Mouse (Mus musculus): ENCODE measurements at regions not wholly inside any gene's neighbourhood (a gene's known extent, or its start where the extent isn't known, plus 50 kb on each side); places are given as distances from the start of the nearest gene placed in this dataset.

GRCm38 (mm10) chr16:77444647-77445046, 157.2 kb downstream of the Gm11146 start:
- Histone ChIP-seq H3K4me3 (ENCODE audit: low read depth, low read length) (no peak overlapping the region), H3K27me3 (ENCODE audit: insufficient read depth, low read length) (no peaks in the 10 kb centered on the region), H3K36me3 (replicated peaks) (no peaks in the 10 kb centered on the region), H3K9me3 (replicated peaks) (no peaks in the 10 kb centered on the region), H3K4me1 (ENCODE audit: insufficient read depth, low read depth, low read length) (no peaks in the 10 kb centered on the region)
- no peak for TF ChIP-seq GATA2 (IDR thresholded peaks at IDR 0.05; ENCODE audit: borderline replicate concordance, low read depth, low read length)
- TF ChIP-seq GATA1 (IDR thresholded peaks at IDR 0.05; ENCODE audit: borderline replicate concordance, low read length): no peak
- ATAC-seq (ENCODE audit: extremely low read depth, insufficient number of reproducible peaks, low FRiP score, poor library complexity, severe bottlenecking): no peak
- no peak for DNase-seq (ENCODE audit: low spot score)

- no peaks in the 10 kb centered on the region for H3K27me3 ChIP-seq (ENCODE audit: insufficient read depth, low read length)
- H3K4me3 ChIP-seq (ENCODE audit: low read depth, low read length): no peak overlapping the region
- peak; percentile 34 for ATAC-seq (ENCODE audit: extremely low read depth, insufficient number of reproducible peaks, low FRiP score, poor library complexity, severe bottlenecking)
- no peaks in the 10 kb centered on the region for H3K36me3 ChIP-seq (replicated peaks)
- no peaks in the 10 kb centered on the region for H3K4me1 ChIP-seq (ENCODE audit: insufficient read depth, low read depth, low read length)
- TF ChIP-seq GATA2 (IDR thresholded peaks at IDR 0.05; ENCODE audit: borderline replicate concordance, low read depth, low read length): no peak
- DNase-seq (ENCODE audit: low spot score): no peak
- H3K9me3 ChIP-seq (replicated peaks): no peaks in the 10 kb centered on the region
Measured at GRCm38 (mm10) chr16:77444006-77444405, 157.9 kb downstream of the Gm11146 start.

DNA sequence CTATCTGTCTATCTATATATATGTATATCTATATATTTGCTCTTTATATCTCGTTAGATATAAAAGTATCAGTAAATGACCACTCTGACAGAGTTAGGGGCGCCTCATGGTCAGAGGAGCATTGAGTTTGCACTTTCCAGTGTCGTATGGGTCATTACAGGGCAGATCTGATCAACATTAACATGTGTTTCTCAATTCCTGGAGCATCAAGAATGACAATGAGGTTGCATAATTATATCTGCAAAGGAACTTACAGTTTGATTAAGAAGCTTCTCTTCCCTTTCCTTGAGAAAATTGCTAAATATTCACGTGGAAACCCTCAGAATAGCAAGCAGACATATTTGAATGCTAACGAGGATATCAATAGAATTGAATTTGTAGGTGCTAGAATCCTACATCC, 158.6 kb downstream of the Gm11146 start:
- Histone ChIP-seq H3K27me3 (ENCODE audit: insufficient read depth, low read length) (no peaks in the 10 kb centered on the region), H3K4me1 (ENCODE audit: insufficient read depth, low read depth, low read length) (no peaks in the 10 kb centered on the region), H3K36me3 (replicated peaks) (no peaks in the 10 kb centered on the region), H3K9me3 (replicated peaks) (no peaks in the 10 kb centered on the region), H3K4me3 (ENCODE audit: low read depth, low read length) (no peak overlapping the region)
- ATAC-seq (ENCODE audit: extremely low read depth, insufficient number of reproducible peaks, low FRiP score, poor library complexity, severe bottlenecking): no peak
- DNase-seq (ENCODE audit: low spot score): no peak
- TF ChIP-seq CTCF (IDR thresholded peaks at IDR 0.05; ENCODE audit: low read depth, low read length): no peak
- TF ChIP-seq GATA1 (IDR thresholded peaks at IDR 0.05; ENCODE audit: borderline replicate concordance, low read length): no peak
- no peak for TF ChIP-seq POLR2AphosphoS5 (IDR thresholded peaks at IDR 0.05; ENCODE audit: insufficient replicate concordance, low read depth, low read length)
- TF ChIP-seq TAL1 (conservative IDR thresholded peaks at IDR 0.05; ENCODE audit: low read depth, low read length): no peak
- TF ChIP-seq GATA2 (IDR thresholded peaks at IDR 0.05; ENCODE audit: borderline replicate concordance, low read depth, low read length): no peak

DNA sequence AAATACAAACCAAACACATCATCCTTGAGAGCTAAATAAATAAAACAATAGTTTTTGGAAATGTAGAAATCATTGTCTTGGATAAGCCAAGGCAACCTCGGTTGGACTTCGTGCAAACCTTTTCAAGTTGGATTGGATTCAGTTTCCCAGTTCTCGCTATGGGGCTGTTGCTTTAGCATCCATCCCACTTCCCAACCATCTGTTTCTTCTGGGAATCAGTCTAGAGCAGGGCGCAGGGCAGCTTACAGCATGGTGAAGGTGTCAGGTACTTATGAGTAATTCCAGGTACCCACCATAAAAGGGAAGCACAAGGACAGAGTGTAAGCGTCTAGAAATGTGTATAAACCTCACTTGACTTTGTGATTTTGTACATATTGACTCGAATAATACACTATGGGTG, 159.0 kb downstream of the Gm11146 start:
- Histone ChIP-seq H3K9me3 (replicated peaks) (no peaks in the 10 kb centered on the region), H3K27me3 (ENCODE audit: insufficient read depth, low read length) (no peaks in the 10 kb centered on the region), H3K36me3 (replicated peaks) (no peaks in the 10 kb centered on the region), H3K4me3 (ENCODE audit: low read depth, low read length) (no peak overlapping the region), H3K4me1 (ENCODE audit: insufficient read depth, low read depth, low read length) (no peaks in the 10 kb centered on the region)
- DNase-seq (ENCODE audit: low spot score) (no peak), ATAC-seq (ENCODE audit: extremely low read depth, insufficient number of reproducible peaks, low FRiP score, poor library complexity, severe bottlenecking) (no peak)
- TF ChIP-seq TAL1 (conservative IDR thresholded peaks at IDR 0.05; ENCODE audit: low read depth, low read length) (no peak), GATA1 (IDR thresholded peaks at IDR 0.05; ENCODE audit: borderline replicate concordance, low read length) (no peak), CTCF (IDR thresholded peaks at IDR 0.05; ENCODE audit: low read depth, low read length) (no peak), POLR2AphosphoS5 (IDR thresholded peaks at IDR 0.05; ENCODE audit: insufficient replicate concordance, low read depth, low read length) (no peak), GATA2 (IDR thresholded peaks at IDR 0.05; ENCODE audit: borderline replicate concordance, low read depth, low read length) (no peak)

DNA sequence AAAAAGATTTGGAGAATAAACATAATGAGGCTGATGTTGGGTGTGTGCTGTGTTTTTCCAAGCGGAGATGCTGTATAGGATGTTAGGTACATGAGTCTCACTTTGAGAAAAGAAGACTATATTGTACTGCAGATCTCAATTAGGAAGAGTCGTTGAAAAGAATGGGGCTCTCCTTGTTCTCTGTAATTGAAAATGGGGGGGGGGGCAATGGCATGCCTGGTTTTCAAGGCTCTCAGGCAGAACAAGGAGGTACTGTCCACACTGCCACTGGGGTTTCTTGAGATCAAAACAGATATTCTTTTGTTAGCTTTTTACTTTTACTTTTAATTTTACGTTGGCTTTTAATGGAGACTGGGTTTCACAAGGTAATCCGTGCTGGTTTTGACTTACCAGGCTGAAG, 170.5 kb downstream of the Gm11146 start:
- Histone ChIP-seq H3K4me3 (ENCODE audit: low read depth, low read length) (no peak overlapping the region), H3K4me1 (ENCODE audit: insufficient read depth, low read depth, low read length) (no peaks in the 10 kb centered on the region), H3K9me3 (replicated peaks) (no peaks in the 10 kb centered on the region), H3K36me3 (replicated peaks) (no peaks in the 10 kb centered on the region), H3K27me3 (ENCODE audit: insufficient read depth, low read length) (no peaks in the 10 kb centered on the region)
- DNase-seq (ENCODE audit: low spot score): no peak
- no peak for TF ChIP-seq CTCF (IDR thresholded peaks at IDR 0.05; ENCODE audit: low read depth, low read length)
- no peak for TF ChIP-seq POLR2AphosphoS5 (IDR thresholded peaks at IDR 0.05; ENCODE audit: insufficient replicate concordance, low read depth, low read length)
- no peak for TF ChIP-seq TAL1 (conservative IDR thresholded peaks at IDR 0.05; ENCODE audit: low read depth, low read length)
- ATAC-seq (ENCODE audit: extremely low read depth, insufficient number of reproducible peaks, low FRiP score, poor library complexity, severe bottlenecking): no peak

- ATAC-seq (ENCODE audit: extremely low read depth, insufficient number of reproducible peaks, low FRiP score, poor library complexity, severe bottlenecking): no peak
- Histone ChIP-seq H3K4me3 (ENCODE audit: low read depth, low read length) (no peak overlapping the region), H3K36me3 (replicated peaks) (no peaks in the 10 kb centered on the region), H3K4me1 (ENCODE audit: insufficient read depth, low read depth, low read length) (no peaks in the 10 kb centered on the region), H3K9me3 (replicated peaks) (peaks cover 4% of the 10 kb centered on the region), H3K27me3 (ENCODE audit: insufficient read depth, low read length) (no peaks in the 10 kb centered on the region)
- no peak for DNase-seq (ENCODE audit: low spot score)
- no peak for TF ChIP-seq GATA1 (IDR thresholded peaks at IDR 0.05; ENCODE audit: borderline replicate concordance, low read length)
- TF ChIP-seq GATA2 (IDR thresholded peaks at IDR 0.05; ENCODE audit: borderline replicate concordance, low read depth, low read length): no peak
- no peak for TF ChIP-seq POLR2AphosphoS5 (IDR thresholded peaks at IDR 0.05; ENCODE audit: insufficient replicate concordance, low read depth, low read length)
Measured at GRCm38 (mm10) chr16:77422385-77423363, 179.2 kb downstream of the Gm11146 start.

- H3K9me3 ChIP-seq (replicated peaks): peaks cover 4% of the 10 kb centered on the region
- H3K4me3 ChIP-seq (ENCODE audit: low read depth, low read length): no peak overlapping the region
- H3K4me1 ChIP-seq (ENCODE audit: insufficient read depth, low read depth, low read length): no peaks in the 10 kb centered on the region
- no peaks in the 10 kb centered on the region for H3K27me3 ChIP-seq (ENCODE audit: insufficient read depth, low read length)
- DNase-seq (ENCODE audit: low spot score) (no peak), ATAC-seq (ENCODE audit: extremely low read depth, insufficient number of reproducible peaks, low FRiP score, poor library complexity, severe bottlenecking) (no peak)
- no peaks in the 10 kb centered on the region for H3K36me3 ChIP-seq (replicated peaks)
- TF ChIP-seq GATA2 (IDR thresholded peaks at IDR 0.05; ENCODE audit: borderline replicate concordance, low read depth, low read length): no peak
- no peak for TF ChIP-seq CTCF (IDR thresholded peaks at IDR 0.05; ENCODE audit: low read depth, low read length)
- TF ChIP-seq POLR2AphosphoS5 (IDR thresholded peaks at IDR 0.05; ENCODE audit: insufficient replicate concordance, low read depth, low read length): no peak
- TF ChIP-seq GATA1 (IDR thresholded peaks at IDR 0.05; ENCODE audit: borderline replicate concordance, low read length): no peak
- no peak for TF ChIP-seq TAL1 (conservative IDR thresholded peaks at IDR 0.05; ENCODE audit: low read depth, low read length)
Measured at GRCm38 (mm10) chr16:77421591-77422024, 180.3 kb downstream of the Gm11146 start.

Measured in G1E (cell line).